Mouse (Mus musculus) kidney, postnatal 0 days (tissue): ENCODE data around the gene Itga9. TPM values are rescaled to one million over a fixed set of nuclear protein-coding genes. Genes with fewer than 3 reads are reported as not detected.

Experiments
- ATAC-seq: fragments of 200-750 bp; cut with Nextera tagmentation; replicated peaks from 2 replicates; pipeline ENCODE4 v1.8.0; 2017; ENCODE audit warnings: low read depth, moderate number of reproducible peaks, moderate TSS enrichment, moderate library complexity; ENCODE audit not compliant: low FRiP score
- DNase-seq: peaks from one replicate; pipeline ENCODE4 v3.0.0-alpha.2; 2016; ENCODE audit warnings: low spot score
- H3K27ac ChIP-seq: fragments of 300-500 bp; sonication (generic); 2 replicates; pipeline ENCODE4 v1.5.1; 2014; ENCODE audit warnings: mild to moderate bottlenecking
- H3K27me3 ChIP-seq: fragments of 300-500 bp; sonication (generic); 2 replicates; pipeline ENCODE4 v1.6.1; 2014; ENCODE audit warnings: low read length, mixed read lengths; ENCODE audit not compliant: insufficient read depth
- H3K36me3 ChIP-seq: fragments of 300-500 bp; sonication (generic); 2 replicates; pipeline ENCODE4 v1.6.1; 2014; ENCODE audit warnings: low read length, mixed read lengths; ENCODE audit not compliant: insufficient read depth
- H3K4me1 ChIP-seq: fragments of 300-500 bp; sonication (generic); replicated peaks from 2 replicates; pipeline ENCODE4 v1.6.1; 2014; ENCODE audit warnings: antibody characterized with exemption, low read length, mixed read lengths; ENCODE audit not compliant: insufficient read depth
- H3K4me2 ChIP-seq: fragments of 300-500 bp; sonication (generic); 2 replicates; pipeline ENCODE4 v1.6.1; 2014; ENCODE audit warnings: mild to moderate bottlenecking, low read length, moderate library complexity, mixed read lengths
- H3K4me3 ChIP-seq: fragments of 300-500 bp; sonication (generic); replicated peaks from 2 replicates; pipeline ENCODE4 v1.5.1; 2014; ENCODE audit warnings: low read depth, low read length
- H3K9ac ChIP-seq: fragments of 300-500 bp; sonication (generic); 2 replicates; pipeline ENCODE4 v1.6.1; 2014; ENCODE audit warnings: low read depth, low read length
- H3K9me3 ChIP-seq: fragments of 300-500 bp; sonication (generic); replicated peaks from 2 replicates; pipeline ENCODE4 v1.6.1; 2016; ENCODE audit warnings: low read length, inconsistent platforms, mixed read lengths
- CTCF ChIP-seq: IDR thresholded peaks from 2 replicates; pipeline ENCODE4 v1.5.1; 2016; ENCODE audit warnings: antibody characterized with exemption, low read depth, mild to moderate bottlenecking, moderate library complexity
- WGBS: fragments of 180-500 bp; shearing (Covaris S2); extraction: QIAGEN DNeasy Blood & Tissue Kit; methylation state at CpG from one replicate; pipeline ENCODE4 v1.1.7; 2014; 5-methylcytosine and 5-hydroxymethylcytosine counted together
- polyA plus RNA-seq: library from polyadenylated mRNA; unstranded; fragments of >200 nt; fragmentation: Nextera tagmentation; extraction: Ambion mirVana; gene quantifications from 2 replicates; pipeline ENCODE4 v1.2.1, GENCODE M21; 2015

Itga9 gene
- polyA plus RNA-seq, 1 experiment from 2014 or later, result 23.2 TPM

DNA sequence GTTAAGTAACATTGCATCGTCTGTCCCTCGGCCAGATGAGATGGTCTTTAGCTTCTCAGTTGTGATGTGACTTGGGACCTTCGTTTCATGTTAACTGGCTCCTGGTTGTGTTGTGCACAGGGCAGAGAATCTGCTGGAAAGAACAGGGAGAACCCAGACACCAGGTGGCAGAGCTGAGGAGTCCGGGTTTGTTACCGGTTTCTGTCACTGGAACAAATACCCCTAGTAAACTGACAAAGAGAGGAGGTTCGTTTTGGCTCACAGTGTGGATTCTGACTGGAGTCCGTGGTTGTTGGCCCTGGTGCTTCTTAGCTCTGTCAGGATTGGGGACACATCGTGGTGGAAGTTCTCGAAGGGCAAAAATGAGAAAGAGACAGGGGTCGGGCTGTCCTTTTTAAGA lies 3.6 kb downstream of the Itga9 start:
- Histone ChIP-seq H3K4me3 (no peak overlapping the region), H3K27me3 (no peaks in the 10 kb centered on the region), H3K9ac (no peak overlapping the region), H3K4me1 (peaks cover 24% of the 10 kb centered on the region; the same call in 1 of the 2 replicates), H3K36me3 (no peaks in the 10 kb centered on the region), H3K27ac (peak overlapping the region; percentile 31; the same call in 1 of the 2 replicates), H3K4me2 (peak overlapping the region; percentile 43), H3K9me3 (no peaks in the 10 kb centered on the region)
- no peak for ATAC-seq
- 48% methylated on average over 10 of the region's 10 CpGs for WGBS
- TF ChIP-seq CTCF, result peak; percentile 62
- DNase-seq, result peak; percentile 71

- H3K27ac ChIP-seq, result no peak overlapping the region
- DNase-seq, result peak; percentile 74
- TF ChIP-seq CTCF, result no peak
- H3K4me3 ChIP-seq, result 0 out of 2 replicates have a peak overlapping the region, but pooled peaks have one; percentile 4
- peak overlapping the region; percentile 33 for H3K4me2 ChIP-seq
- no peaks in the 10 kb centered on the region for H3K27me3 ChIP-seq
- no peak overlapping the region for H3K9ac ChIP-seq
- H3K36me3 ChIP-seq, result no peaks in the 10 kb centered on the region
- ATAC-seq, result no peak
- H3K4me1 ChIP-seq, result peaks cover 24% of the 10 kb centered on the region; the same call in 1 of the 2 replicates
- WGBS, result 19% methylated on average over 14 of the region's 14 CpGs
- no peaks in the 10 kb centered on the region for H3K9me3 ChIP-seq
Observed at GRCm38 (mm10) chr9:118611111-118611541, 4.6 kb downstream of the Itga9 start.

DNA sequence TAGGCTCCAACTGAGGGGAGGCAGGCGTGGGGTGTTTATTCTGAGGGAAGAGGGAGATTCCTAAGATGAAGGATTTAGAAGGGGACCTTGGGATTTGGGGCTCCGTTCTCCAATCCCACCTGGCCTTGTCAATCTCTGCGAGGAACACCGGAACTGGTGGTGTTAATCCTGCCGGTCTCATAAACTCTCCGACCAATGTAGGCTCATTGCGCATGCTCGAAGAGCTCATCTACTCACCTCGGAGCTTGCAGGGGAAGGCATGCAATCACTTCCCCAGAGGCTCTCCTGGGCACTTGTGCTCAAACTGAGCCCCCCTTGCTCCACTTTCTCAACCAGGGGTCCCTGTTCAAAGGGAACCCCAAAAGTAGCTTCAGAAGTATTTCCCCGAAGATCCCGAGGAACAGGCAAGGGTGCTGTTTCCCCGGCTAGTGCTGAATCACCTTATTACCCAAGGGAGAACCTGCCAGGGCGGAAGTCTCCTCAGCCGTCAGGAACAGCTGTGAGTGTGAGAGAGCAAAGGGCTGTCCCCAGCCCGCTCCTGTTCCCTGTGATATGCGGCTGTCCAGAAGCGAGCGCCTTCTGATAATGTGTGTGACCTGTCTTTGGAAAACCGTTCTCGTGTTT lies 5.6 kb downstream of the Itga9 start:
- peaks cover 29% of the 10 kb centered on the region; the same call in 1 of the 2 replicates for H3K4me1 ChIP-seq
- no peak for TF ChIP-seq CTCF
- no peak for ATAC-seq
- WGBS, result 37% methylated on average over 20 of the region's 20 CpGs
- H3K27ac ChIP-seq, result no peak overlapping the region
- DNase-seq, result peak; percentile 52
- H3K27me3 ChIP-seq, result no peaks in the 10 kb centered on the region
- no peaks in the 10 kb centered on the region for H3K9me3 ChIP-seq
- no peaks in the 10 kb centered on the region for H3K36me3 ChIP-seq
- H3K9ac ChIP-seq, result no peak overlapping the region
- peak overlapping the region; percentile 33 for H3K4me2 ChIP-seq
- H3K4me3 ChIP-seq, result peak overlapping the region; percentile 13; the same call in 1 of the 2 replicates

DNA sequence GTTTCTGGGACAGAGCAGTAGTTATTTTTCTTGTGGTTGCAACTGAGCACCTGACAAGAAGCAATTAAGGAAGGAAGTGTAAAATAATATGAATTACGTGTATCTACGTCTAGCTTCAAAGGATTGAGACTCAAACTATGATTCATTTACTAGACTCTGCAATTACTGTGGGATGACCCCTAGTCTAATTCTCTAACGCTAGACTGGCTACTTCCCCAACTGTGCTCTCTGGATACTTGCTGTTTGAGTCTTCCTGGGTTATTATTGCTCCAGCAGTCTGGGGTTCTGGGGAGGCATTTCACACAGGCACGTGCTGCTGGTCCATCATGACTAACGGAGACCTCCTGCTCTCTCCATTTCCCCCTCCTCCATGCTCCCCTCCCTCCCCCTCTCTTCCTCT lies 10.7 kb downstream of the Itga9 start:
- ATAC-seq (no peak), DNase-seq (no peak)
- H3K27ac ChIP-seq, result no peak overlapping the region
- H3K9ac ChIP-seq, result no peak overlapping the region
- H3K36me3 ChIP-seq, result no peaks in the 10 kb centered on the region
- H3K4me1 ChIP-seq, result peaks cover 14% of the 10 kb centered on the region; the same call in 1 of the 2 replicates
- TF ChIP-seq CTCF, result no peak
- 38% methylated on average over 5 of the region's 5 CpGs for WGBS
- no peak overlapping the region for H3K4me3 ChIP-seq
- no peaks in the 10 kb centered on the region for H3K27me3 ChIP-seq
- no peak overlapping the region for H3K4me2 ChIP-seq
- no peaks in the 10 kb centered on the region for H3K9me3 ChIP-seq

- no peaks in the 10 kb centered on the region for H3K27me3 ChIP-seq
- DNase-seq, result no peak
- no peaks in the 10 kb centered on the region for H3K36me3 ChIP-seq
- H3K4me1 ChIP-seq, result peaks cover 13% of the 10 kb centered on the region; the same call in 1 of the 2 replicates
- 69% methylated on average over 3 of the region's 3 CpGs for WGBS
- H3K27ac ChIP-seq, result no peak overlapping the region
- no peak overlapping the region for H3K4me3 ChIP-seq
- no peak overlapping the region for H3K4me2 ChIP-seq
- H3K9me3 ChIP-seq, result no peaks in the 10 kb centered on the region
- H3K9ac ChIP-seq, result no peak overlapping the region
- TF ChIP-seq CTCF, result no peak
- no peak for ATAC-seq
Observed at GRCm38 (mm10) chr9:118618732-118619250, 12.3 kb downstream of the Itga9 start.

DNA sequence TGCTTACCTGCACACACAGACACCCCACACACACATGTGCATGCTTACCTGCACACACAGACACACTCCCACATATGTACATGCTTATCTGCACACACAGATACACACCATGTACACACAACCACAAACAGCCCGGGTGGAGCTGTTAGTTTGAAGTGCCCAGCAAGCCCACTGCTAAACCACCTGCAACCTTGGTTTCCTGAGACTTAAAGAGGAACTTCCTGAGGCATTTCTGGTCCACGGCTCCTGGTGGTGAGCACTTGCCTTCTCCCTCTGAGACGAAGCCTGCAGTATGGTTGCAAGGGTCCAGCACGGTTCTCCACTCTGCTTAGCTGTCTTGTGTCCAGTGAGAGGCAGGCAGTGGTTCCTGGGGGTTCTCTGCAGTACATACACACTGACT lies 14.3 kb downstream of the Itga9 start:
- H3K4me2 ChIP-seq, result no peak overlapping the region
- ATAC-seq (no peak), DNase-seq (no peak)
- H3K36me3 ChIP-seq, result no peaks in the 10 kb centered on the region
- 53% methylated on average over 4 of the region's 4 CpGs for WGBS
- H3K27me3 ChIP-seq, result no peaks in the 10 kb centered on the region
- no peak overlapping the region for H3K27ac ChIP-seq
- peaks cover 23% of the 10 kb centered on the region for H3K4me1 ChIP-seq
- TF ChIP-seq CTCF, result no peak
- no peak overlapping the region for H3K9ac ChIP-seq
- no peaks in the 10 kb centered on the region for H3K9me3 ChIP-seq
- no peak overlapping the region for H3K4me3 ChIP-seq
